Mouse (Mus musculus): ENCODE results near the gene Tap1. TPM values are rescaled to one million over a fixed set of nuclear protein-coding genes. Genes with fewer than 3 reads are reported as not detected.

Gene Tap1
- polyA plus RNA-seq, 1 experiment from 2014 or later, result 2.4 TPM

DNA sequence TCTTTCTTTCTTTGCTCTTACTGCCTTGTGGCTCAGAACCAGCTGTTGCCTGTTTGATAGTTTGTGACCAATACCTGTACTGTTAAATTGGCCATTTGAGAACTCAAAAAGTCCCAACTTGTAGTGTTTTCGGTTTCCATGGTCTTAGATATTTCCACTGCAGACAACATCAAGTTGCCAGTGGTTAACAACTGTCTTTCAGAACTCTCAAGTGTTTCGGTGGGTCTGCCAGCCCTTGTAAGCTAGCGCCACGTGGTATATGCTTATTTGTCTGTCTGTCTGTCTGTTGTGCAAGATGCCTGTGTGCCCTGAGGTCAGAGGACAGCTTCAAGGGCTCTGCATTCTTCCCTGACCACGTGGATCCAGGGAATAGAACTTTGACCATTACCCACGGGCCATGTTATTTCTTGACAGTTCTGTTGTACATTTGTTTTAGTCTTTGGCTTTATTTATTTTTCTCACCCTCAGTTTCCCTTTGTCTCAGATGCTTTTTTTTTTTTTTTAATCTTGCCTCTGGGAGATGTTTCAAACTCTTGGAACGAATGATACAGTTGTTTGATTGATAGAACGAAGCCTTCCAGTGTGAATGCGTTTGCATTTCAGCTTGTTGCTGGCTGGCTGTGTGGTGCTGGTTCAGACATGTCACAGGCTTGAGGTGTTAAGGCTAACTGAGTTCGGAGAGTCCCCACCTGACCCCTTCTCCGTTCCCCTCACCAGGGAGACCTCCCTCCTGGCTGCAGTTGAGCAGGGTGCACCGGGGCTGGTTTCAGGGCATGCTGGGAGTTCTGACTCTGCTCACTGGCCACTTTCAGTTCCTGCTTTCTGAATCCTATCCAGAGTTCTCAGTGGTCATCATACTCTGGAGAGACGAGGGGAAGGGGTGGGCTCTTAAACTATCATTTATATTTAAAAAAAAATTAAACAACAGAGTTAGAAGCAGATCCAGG, 7.2 kb upstream of the Tap1 start:
- ATAC-seq (ENCODE audit: low read depth), result no peak
- H3K4me1 ChIP-seq (replicated peaks), result 0 out of 2 replicates have a peak, but pooled peaks cover 6% of the 10 kb centered on the region
- no peak overlapping the region for H3K4me3 ChIP-seq (replicated peaks)
- H3K9ac ChIP-seq, result no peak overlapping the region
- H3K27ac ChIP-seq, result no peak overlapping the region
- peaks cover 18% of the 10 kb centered on the region for H3K27me3 ChIP-seq
- no peak overlapping the region for H3K4me2 ChIP-seq
- peaks cover 9% of the 10 kb centered on the region; the same call in 1 of the 2 replicates for H3K9me3 ChIP-seq (replicated peaks)
- WGBS (ENCODE audit: insufficient replicate concordance), result 51% methylated on average over 13 of the region's 13 CpGs
- no peaks in the 10 kb centered on the region for H3K36me3 ChIP-seq
- DNase-seq, result no peak

DNA sequence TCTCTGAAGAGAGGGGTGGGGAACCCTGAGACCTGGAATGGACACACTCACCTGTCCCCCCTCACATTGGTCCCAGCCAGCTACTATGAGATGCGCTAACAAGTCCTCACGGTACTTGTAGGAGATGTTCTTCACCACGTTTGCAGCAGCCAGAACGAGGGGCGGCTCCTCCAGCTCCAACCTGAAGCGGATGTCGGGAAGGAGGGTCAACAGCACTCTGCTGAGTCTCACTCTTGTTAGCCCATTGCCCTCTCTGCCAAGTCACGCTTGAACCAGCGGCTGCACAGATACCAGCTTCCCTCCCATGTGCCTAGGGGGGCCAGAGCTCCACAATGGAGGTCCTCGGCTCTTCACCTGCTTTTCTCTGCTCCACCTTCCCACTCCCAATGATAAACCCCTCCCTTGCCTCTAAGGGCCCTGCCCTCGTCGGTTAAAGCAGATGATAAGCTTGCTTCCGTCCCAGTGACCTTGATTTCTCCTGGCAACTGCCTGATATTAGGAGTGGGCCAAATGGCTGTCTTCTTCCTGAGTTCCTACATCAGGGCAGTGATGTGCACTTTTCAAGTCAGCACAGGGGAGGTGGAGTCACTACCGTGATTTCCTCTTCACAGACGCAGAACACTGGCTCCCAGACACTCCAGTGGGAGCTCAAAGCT, 3.7 kb upstream of the Tap1 start:
- DNase-seq, result no peak
- no peaks in the 10 kb centered on the region for H3K36me3 ChIP-seq
- no peak overlapping the region for H3K4me2 ChIP-seq
- H3K27me3 ChIP-seq, result peaks cover 45% of the 10 kb centered on the region
- H3K4me3 ChIP-seq (replicated peaks), result no peak overlapping the region
- H3K4me1 ChIP-seq (replicated peaks), result peaks cover 32% of the 10 kb centered on the region
- WGBS (ENCODE audit: insufficient replicate concordance), result 55% methylated on average over 15 of the region's 15 CpGs
- ATAC-seq (ENCODE audit: low read depth), result no peak
- H3K9ac ChIP-seq, result no peak overlapping the region
- H3K9me3 ChIP-seq (replicated peaks), result no peaks in the 10 kb centered on the region
- H3K27ac ChIP-seq, result no peak overlapping the region

DNA sequence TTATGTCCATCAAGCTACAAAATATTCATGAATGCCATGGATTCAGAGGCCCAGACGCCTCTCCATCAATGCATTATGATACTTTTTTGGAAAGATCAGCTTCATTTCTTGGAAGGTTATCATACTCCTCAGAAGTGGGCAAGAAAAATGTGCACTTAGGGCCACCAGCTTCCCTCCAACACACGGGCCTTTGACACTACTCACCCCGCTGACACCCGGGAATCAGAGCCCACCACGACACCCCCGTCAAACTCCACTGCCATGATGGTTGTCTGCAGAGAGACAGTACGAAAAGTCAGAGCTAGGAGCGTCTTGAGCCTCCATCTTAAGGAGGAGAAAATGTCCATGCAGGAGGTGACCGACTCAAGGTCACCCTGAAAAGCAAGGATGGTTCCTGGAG, 1.8 kb upstream of the Tap1 start:
- DNase-seq, result no peak
- peaks cover 57% of the 10 kb centered on the region for H3K27me3 ChIP-seq
- WGBS (ENCODE audit: insufficient replicate concordance), result 73% methylated on average over 9 of the region's 9 CpGs

DNA sequence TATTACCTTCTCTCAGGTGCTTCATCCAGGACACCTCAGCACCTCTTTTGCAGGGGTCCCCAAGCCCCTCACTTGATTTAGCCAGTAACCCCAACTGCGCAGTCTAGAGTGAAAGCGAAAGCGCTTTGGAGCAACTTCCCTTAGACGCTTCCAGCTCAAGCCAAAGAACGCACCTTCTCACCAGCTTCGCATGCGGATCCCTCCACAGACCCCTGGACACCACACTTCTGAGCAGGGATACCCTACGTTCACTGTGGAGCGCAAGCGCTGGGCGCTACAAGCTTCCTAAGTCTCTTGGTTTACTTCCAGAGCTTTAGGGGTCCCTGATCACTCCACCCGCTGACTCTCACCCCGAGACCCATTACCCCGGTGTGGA, 480 bp upstream of the Tap1 start:
- peak overlapping the region; percentile 65 for H3K4me3 ChIP-seq (replicated peaks)
- H3K4me1 ChIP-seq (replicated peaks), result peaks cover 29% of the 10 kb centered on the region
- H3K9ac ChIP-seq, result peak overlapping the region; percentile 74
- no peaks in the 10 kb centered on the region for H3K36me3 ChIP-seq
- peak overlapping the region; percentile 92 for H3K4me2 ChIP-seq
- ATAC-seq (ENCODE audit: low read depth) (peak; percentile 24; the same call in 1 of the 2 replicates), DNase-seq (no peak)
- H3K27me3 ChIP-seq, result peaks cover 65% of the 10 kb centered on the region
- WGBS (ENCODE audit: insufficient replicate concordance), result 5% methylated on average over 14 of the region's 14 CpGs
- H3K27ac ChIP-seq, result no peak overlapping the region
- H3K9me3 ChIP-seq (replicated peaks), result no peaks in the 10 kb centered on the region

More for the DNA sequence above, 1.8 kb upstream of the Tap1 start:
- H3K9ac ChIP-seq, result no peak overlapping the region
- peaks cover 29% of the 10 kb centered on the region for H3K4me1 ChIP-seq (replicated peaks)
- no peak overlapping the region for H3K4me2 ChIP-seq
- no peak overlapping the region for H3K4me3 ChIP-seq (replicated peaks)
- no peak for ATAC-seq (ENCODE audit: low read depth)
- no peaks in the 10 kb centered on the region for H3K36me3 ChIP-seq
- no peaks in the 10 kb centered on the region for H3K9me3 ChIP-seq (replicated peaks)
- no peak overlapping the region for H3K27ac ChIP-seq

DNA sequence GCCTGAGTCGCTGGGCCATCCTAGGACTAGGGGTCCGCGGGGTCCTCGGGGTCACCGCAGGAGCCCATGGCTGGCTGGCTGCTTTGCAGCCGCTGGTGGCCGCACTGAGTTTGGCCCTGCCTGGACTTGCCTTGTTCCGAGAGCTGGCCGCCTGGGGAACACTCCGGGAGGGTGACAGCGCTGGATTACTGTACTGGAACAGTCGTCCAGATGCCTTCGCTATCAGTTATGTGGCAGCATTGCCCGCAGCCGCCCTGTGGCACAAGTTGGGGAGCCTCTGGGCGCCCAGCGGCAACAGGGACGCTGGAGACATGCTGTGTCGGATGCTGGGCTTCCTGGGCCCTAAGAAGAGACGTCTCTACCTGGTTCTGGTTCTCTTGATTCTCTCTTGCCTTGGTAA, 657 bp downstream of the Tap1 start:
- Histone ChIP-seq H3K4me1 (replicated peaks) (peaks cover 29% of the 10 kb centered on the region), H3K4me2 (peak overlapping the region; percentile 92), H3K9ac (peak overlapping the region; percentile 74), H3K9me3 (replicated peaks) (no peaks in the 10 kb centered on the region), H3K36me3 (no peaks in the 10 kb centered on the region), H3K27ac (peak overlapping the region; percentile 59; the same call in 1 of the 2 replicates), H3K4me3 (replicated peaks) (peak overlapping the region; percentile 65), H3K27me3 (peaks cover 72% of the 10 kb centered on the region)
- ATAC-seq (ENCODE audit: low read depth) (peak; percentile 22; the same call in 1 of the 2 replicates), DNase-seq (no peak)
- 1% methylated on average over 20 of the region's 20 CpGs for WGBS (ENCODE audit: insufficient replicate concordance)

DNA sequence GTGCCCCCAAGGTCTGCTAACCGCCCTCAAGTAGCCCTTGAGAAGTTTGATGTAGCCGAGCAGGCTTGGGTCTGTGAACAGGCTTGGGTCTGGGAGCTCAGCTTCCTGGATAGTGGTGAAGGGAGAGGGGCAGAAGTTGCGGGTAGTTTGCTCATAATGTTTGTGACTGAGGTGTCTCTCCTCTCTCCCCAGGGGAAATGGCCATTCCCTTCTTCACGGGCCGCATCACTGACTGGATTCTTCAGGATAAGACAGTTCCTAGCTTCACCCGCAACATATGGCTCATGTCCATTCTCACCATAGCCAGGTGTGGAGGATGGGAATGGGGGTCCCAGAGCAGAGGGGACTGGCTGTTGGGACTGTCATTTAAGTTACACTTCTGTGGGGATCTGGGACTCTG, 1.6 kb downstream of the Tap1 start:
- Histone ChIP-seq H3K4me1 (replicated peaks) (peaks cover 25% of the 10 kb centered on the region), H3K27ac (no peak overlapping the region), H3K9me3 (replicated peaks) (no peaks in the 10 kb centered on the region), H3K9ac (no peak overlapping the region), H3K4me2 (no peak overlapping the region), H3K27me3 (peaks cover 73% of the 10 kb centered on the region), H3K4me3 (replicated peaks) (no peak overlapping the region), H3K36me3 (no peaks in the 10 kb centered on the region)
- WGBS (ENCODE audit: insufficient replicate concordance), result 69% methylated on average over 6 of the region's 6 CpGs
- DNase-seq (no peak), ATAC-seq (ENCODE audit: low read depth) (no peak)

DNA sequence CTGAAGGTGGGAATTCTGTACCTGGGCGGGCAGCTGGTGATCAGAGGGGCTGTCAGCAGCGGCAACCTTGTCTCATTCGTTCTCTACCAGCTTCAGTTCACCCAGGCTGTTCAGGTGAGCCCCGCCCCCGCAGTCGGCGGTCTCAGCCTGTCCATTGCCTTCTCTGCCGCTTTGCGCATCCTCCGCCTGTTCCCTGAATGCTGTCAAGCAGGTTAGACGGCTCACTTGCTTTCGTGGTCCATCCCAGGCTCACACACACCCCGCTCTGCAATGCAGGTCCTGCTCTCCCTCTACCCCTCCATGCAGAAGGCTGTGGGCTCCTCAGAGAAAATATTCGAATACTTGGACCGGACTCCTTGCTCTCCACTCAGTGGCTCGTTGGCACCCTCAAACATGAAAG, 5.5 kb downstream of the Tap1 start:
- no peak overlapping the region for H3K27ac ChIP-seq
- no peaks in the 10 kb centered on the region for H3K9me3 ChIP-seq (replicated peaks)
- H3K4me2 ChIP-seq, result no peak overlapping the region
- no peak for DNase-seq
- WGBS (ENCODE audit: insufficient replicate concordance), result 26% methylated on average over 16 of the region's 16 CpGs
- H3K4me1 ChIP-seq (replicated peaks), result peaks cover 21% of the 10 kb centered on the region
- ATAC-seq (ENCODE audit: low read depth), result no peak
- no peak overlapping the region for H3K9ac ChIP-seq
- no peak overlapping the region for H3K4me3 ChIP-seq (replicated peaks)
- H3K27me3 ChIP-seq, result peaks cover 83% of the 10 kb centered on the region
- H3K36me3 ChIP-seq, result no peaks in the 10 kb centered on the region

DNA sequence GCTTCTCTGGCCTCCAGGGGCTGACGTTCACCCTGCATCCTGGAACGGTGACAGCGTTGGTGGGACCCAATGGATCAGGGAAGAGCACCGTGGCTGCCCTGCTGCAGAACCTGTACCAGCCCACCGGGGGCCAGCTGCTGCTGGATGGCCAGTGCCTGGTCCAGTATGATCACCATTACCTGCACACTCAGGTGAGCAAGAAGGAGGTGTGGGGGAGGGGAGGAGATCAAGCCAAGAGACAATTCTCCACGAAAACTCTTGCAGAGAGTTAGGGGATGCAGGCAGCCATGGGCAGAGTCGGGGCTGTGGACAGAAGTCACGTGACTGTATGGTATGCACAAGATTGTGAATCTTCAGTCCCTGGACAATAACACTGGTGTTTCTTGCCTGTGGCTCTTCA, 6.1 kb downstream of the Tap1 start:
- H3K4me1 ChIP-seq (replicated peaks), result peaks cover 20% of the 10 kb centered on the region
- DNase-seq (no peak), ATAC-seq (ENCODE audit: low read depth) (no peak)
- WGBS (ENCODE audit: insufficient replicate concordance), result 41% methylated on average over 8 of the region's 8 CpGs
- H3K9ac ChIP-seq, result no peak overlapping the region
- no peaks in the 10 kb centered on the region for H3K36me3 ChIP-seq
- H3K9me3 ChIP-seq (replicated peaks), result no peaks in the 10 kb centered on the region
- no peak overlapping the region for H3K4me3 ChIP-seq (replicated peaks)
- H3K4me2 ChIP-seq, result no peak overlapping the region
- peaks cover 83% of the 10 kb centered on the region for H3K27me3 ChIP-seq
- H3K27ac ChIP-seq, result no peak overlapping the region

DNA sequence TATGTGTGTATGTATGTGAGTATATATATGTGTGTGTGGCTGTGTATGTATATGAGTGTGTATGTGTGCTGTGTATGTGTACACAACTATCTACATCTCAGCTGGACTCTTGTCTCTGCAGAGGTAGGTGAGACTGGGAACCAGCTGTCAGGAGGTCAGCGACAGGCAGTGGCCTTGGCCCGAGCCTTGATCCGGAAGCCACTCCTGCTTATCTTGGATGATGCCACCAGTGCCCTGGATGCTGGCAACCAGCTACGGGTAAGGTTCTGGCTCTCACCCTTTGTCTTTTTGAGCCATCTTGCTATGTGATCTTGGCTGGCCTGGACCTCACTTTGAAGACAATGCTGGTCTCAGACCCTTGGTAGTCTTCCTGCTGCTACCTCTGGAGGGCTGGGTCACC, 7.4 kb downstream of the Tap1 start:
- Histone ChIP-seq H3K4me2 (no peak overlapping the region), H3K36me3 (no peaks in the 10 kb centered on the region), H3K27me3 (peaks cover 85% of the 10 kb centered on the region), H3K9me3 (replicated peaks) (no peaks in the 10 kb centered on the region), H3K4me3 (replicated peaks) (no peak overlapping the region), H3K4me1 (replicated peaks) (peaks cover 24% of the 10 kb centered on the region), H3K9ac (no peak overlapping the region), H3K27ac (no peak overlapping the region)
- no peak for ATAC-seq (ENCODE audit: low read depth)
- 68% methylated on average over 4 of the region's 4 CpGs for WGBS (ENCODE audit: insufficient replicate concordance)
- DNase-seq, result no peak

DNA sequence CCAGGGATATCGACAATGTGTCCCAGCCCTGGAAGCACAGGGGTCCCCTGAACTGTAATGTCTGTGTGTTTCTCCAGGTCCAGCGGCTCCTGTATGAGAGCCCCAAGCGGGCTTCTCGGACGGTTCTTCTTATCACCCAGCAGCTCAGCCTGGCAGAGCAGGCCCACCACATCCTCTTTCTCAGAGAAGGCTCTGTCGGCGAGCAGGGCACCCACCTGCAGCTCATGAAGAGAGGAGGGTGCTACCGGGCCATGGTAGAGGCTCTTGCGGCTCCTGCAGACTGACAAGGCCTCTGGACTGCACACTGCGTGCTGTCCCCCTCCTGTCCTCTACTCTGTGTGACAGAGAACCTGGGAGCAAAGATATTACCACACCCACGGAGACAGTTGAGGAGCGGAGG, 9.1 kb downstream of the Tap1 start:
- Histone ChIP-seq H3K4me1 (replicated peaks) (peaks cover 24% of the 10 kb centered on the region), H3K9me3 (replicated peaks) (no peaks in the 10 kb centered on the region), H3K36me3 (no peaks in the 10 kb centered on the region), H3K4me2 (no peak overlapping the region), H3K27me3 (peaks cover 85% of the 10 kb centered on the region), H3K9ac (no peak overlapping the region), H3K4me3 (replicated peaks) (no peak overlapping the region), H3K27ac (no peak overlapping the region)
- WGBS (ENCODE audit: insufficient replicate concordance), result 11% methylated on average over 12 of the region's 12 CpGs
- ATAC-seq (ENCODE audit: low read depth), result no peak
- DNase-seq, result no peak

DNA sequence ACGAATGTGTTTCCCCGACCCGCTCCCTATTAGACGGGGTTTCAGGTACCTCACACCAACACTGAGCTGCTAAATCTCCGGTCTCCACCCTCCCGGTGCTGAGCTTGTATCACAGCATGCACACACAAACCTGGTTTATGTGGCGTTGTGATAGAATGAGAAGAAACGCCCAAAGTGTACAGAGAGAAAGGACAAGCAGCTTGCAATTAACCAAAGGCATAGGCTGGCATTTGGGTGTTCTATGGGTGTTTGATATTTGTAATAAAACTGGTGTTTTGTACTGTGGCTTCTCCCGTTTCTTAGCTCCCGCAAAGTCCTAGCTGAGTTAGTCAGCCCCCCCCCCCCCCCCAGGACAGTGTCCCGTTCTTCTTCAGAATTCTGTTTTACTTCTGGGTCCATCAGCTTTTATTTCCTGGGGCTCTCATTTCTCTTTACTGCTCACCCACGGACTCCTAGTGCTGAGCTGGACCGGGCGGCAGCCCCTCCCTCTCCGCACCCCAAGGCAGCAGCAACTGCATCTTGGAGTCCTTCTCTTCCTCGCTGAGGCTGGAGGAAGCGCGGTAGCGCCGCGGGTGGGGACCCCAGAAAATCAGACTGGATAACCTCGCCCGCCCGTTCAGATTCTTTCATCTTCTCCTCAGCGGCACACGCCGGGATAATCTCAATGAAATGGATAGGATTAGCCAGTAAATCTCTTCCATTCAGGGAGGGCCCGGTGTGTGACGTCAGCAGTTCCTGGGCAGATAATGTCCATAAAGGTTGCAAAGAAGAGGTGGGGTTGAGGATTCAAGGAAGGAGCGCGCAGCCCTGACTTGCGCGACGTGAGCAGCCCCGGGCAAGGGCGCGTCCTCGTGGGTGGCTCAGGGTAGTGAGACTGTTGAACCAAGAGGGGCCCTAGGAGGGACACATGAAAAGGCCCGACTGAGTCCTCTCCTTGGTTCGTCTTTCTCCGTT, 9.9 kb downstream of the Tap1 start, which contains the start of gene Psmb8:
Psmb8 (plus strand) TSS at position 781 of the 954 bp plus-strand sequence.
- Histone ChIP-seq H3K27me3 (peaks cover 78% of the 10 kb centered on the region), H3K27ac (no peak within 1 kb of the TSS)

More for the DNA sequence above, 9.9 kb downstream of the Tap1 start, which contains the start of gene Psmb8:
- Histone ChIP-seq H3K4me2 (peak within 1 kb of the TSS; percentile 68), H3K9ac (peak within 1 kb of the TSS; percentile 59; the same call in 1 of the 2 replicates), H3K36me3 (no peaks in the 10 kb centered on the region), H3K4me1 (replicated peaks) (peaks cover 24% of the 10 kb centered on the region), H3K9me3 (replicated peaks) (no peaks in the 10 kb centered on the region), H3K4me3 (replicated peaks) (peak within 1 kb of the TSS; percentile 59)
- ATAC-seq (ENCODE audit: low read depth), result peak; percentile 30; the same call in 1 of the 2 replicates
- DNase-seq, result peak; percentile 25
- 4% methylated on average over 41 of the region's 41 CpGs for WGBS (ENCODE audit: insufficient replicate concordance)
